Mouse (Mus musculus) hindbrain, embryonic 11.5 days (tissue): ENCODE results near the gene Map9. TPM values are rescaled to one million over a fixed set of nuclear protein-coding genes. Genes with fewer than 3 reads are reported as not detected.

ENCODE experiments used
- ATAC-seq: fragments of 200-750 bp; cut with Nextera tagmentation; 2 replicates; pipeline ENCODE4 v1.8.0; 2017; ENCODE audit warnings: mild to moderate bottlenecking, moderate TSS enrichment, moderate library complexity; ENCODE audit not compliant: low FRiP score
- DNase-seq: peaks from one replicate; pipeline ENCODE4 v3.0.0-alpha.2; 2015; ENCODE audit warnings: low spot score
- H3K27ac ChIP-seq: fragments of 300-500 bp; sonication (generic); 2 replicates; pipeline ENCODE4 v1.5.1; 2014; ENCODE audit warnings: mild to moderate bottlenecking, low read depth, low read length
- H3K27me3 ChIP-seq: fragments of 300-500 bp; sonication (generic); 2 replicates; pipeline ENCODE4 v1.6.1; 2014; ENCODE audit warnings: mild to moderate bottlenecking, low read length, moderate library complexity, mixed read lengths; ENCODE audit not compliant: control insufficient read depth, insufficient read depth
- H3K36me3 ChIP-seq: fragments of 300-500 bp; sonication (generic); 2 replicates; pipeline ENCODE4 v1.6.1; 2014; ENCODE audit warnings: mild to moderate bottlenecking, low read length, moderate library complexity, mixed read lengths; ENCODE audit not compliant: control insufficient read depth, insufficient read depth
- H3K4me1 ChIP-seq: fragments of 300-500 bp; sonication (generic); replicated peaks from 2 replicates; pipeline ENCODE4 v1.6.1; 2014; ENCODE audit warnings: low read length, mixed read lengths; ENCODE audit not compliant: control insufficient read depth, insufficient read depth
- H3K4me2 ChIP-seq: fragments of 300-500 bp; sonication (generic); replicated peaks from 2 replicates; pipeline ENCODE4 v1.6.1; 2014; ENCODE audit warnings: mild to moderate bottlenecking, low read depth, low read length
- H3K4me3 ChIP-seq: fragments of 300-500 bp; sonication (generic); 2 replicates; pipeline ENCODE4 v1.5.1; 2014; ENCODE audit warnings: low read depth, low read length
- H3K9ac ChIP-seq: fragments of 300-500 bp; sonication (generic); 2 replicates; pipeline ENCODE4 v1.6.1; 2014; ENCODE audit warnings: low read depth, low read length
- H3K9me3 ChIP-seq: fragments of 300-500 bp; sonication (generic); 2 replicates; pipeline ENCODE4 v1.6.1; 2016; ENCODE audit warnings: low read length; ENCODE audit not compliant: control insufficient read depth
- WGBS: fragments of 180-500 bp; shearing (Covaris S2); extraction: QIAGEN DNeasy Blood & Tissue Kit; methylation state at CpG from one replicate; pipeline ENCODE4 v1.1.7; 2014; 5-methylcytosine and 5-hydroxymethylcytosine counted together
- polyA plus RNA-seq: library from polyadenylated mRNA; unstranded; fragments of >200 nt; fragmentation: Nextera tagmentation; extraction: Ambion mirVana; gene quantifications from 2 replicates; pipeline ENCODE4 v1.2.1, GENCODE M21; 2014

Map9 gene
- polyA plus RNA-seq, 1 experiment from 2014 or later: 12.3 TPM

DNA sequence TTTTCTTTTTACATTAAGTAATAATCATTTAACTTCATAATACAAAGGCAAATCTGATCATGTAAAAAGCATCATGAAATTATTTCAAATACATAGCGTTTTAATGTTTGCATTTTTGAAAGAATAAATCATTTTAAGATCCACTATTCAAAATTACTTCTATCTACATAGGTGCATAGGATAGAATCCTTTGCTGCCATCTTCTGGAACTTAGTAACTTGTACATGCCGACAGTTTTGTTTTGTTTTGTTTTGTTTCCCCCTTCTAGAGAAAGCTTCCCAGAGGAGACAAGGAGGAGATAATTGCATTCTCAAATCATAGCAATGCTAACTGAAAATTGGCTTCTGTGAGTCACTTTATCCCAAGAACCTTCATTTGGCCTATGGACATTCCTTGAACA, 7.5 kb upstream of the Map9 start:
- H3K4me2 ChIP-seq: no peak overlapping the region
- H3K4me3 ChIP-seq: no peak overlapping the region
- no peak for ATAC-seq
- WGBS: 41% methylated on average over 2 of the region's 2 CpGs
- H3K27me3 ChIP-seq: no peaks in the 10 kb centered on the region
- DNase-seq: no peak
- H3K9me3 ChIP-seq: no peaks in the 10 kb centered on the region
- H3K27ac ChIP-seq: no peak overlapping the region
- H3K36me3 ChIP-seq: no peaks in the 10 kb centered on the region
- no peak overlapping the region for H3K9ac ChIP-seq
- no peaks in the 10 kb centered on the region for H3K4me1 ChIP-seq

DNA sequence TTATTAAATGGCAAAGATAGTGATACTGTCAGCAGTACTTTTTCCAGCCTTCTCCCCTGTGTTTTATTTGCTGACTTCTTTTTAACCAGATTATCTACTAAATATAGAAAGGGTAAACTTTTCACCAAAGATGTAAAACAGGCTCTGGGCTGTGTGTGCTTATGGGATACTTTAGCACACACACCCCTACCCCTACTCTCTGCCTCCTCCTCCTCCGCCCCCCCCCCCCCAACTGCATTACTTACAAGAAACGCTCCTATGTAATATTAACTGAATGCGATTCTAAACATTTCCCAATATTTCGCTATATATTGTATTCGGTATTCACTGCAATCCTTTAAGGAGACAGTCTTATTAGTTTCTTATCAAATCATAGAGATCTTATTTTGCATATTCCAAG, 504 bp upstream of the Map9 start:
- Histone ChIP-seq H3K9ac (peak overlapping the region; percentile 50; the same call in 1 of the 2 replicates), H3K4me1 (no peaks in the 10 kb centered on the region), H3K27ac (peak overlapping the region; percentile 69), H3K4me2 (peak overlapping the region; percentile 32), H3K36me3 (no peaks in the 10 kb centered on the region), H3K9me3 (no peaks in the 10 kb centered on the region), H3K27me3 (no peaks in the 10 kb centered on the region), H3K4me3 (peak overlapping the region; percentile 68)
- ATAC-seq (peak; percentile 54), DNase-seq (no peak)
- 2% methylated on average over 4 of the region's 5 CpGs for WGBS

- Histone ChIP-seq H3K4me2 (no peak overlapping the region), H3K27ac (no peak overlapping the region), H3K9me3 (no peaks in the 10 kb centered on the region), H3K36me3 (no peaks in the 10 kb centered on the region), H3K9ac (no peak overlapping the region), H3K4me1 (no peaks in the 10 kb centered on the region), H3K4me3 (no peak overlapping the region), H3K27me3 (no peaks in the 10 kb centered on the region)
- ATAC-seq: no peak
- WGBS: 86% methylated on average over 8 of the region's 8 CpGs
- DNase-seq: no peak
Measured at GRCm38 (mm10) chr3:82359036-82359435, 1.2 kb downstream of the Map9 start.

GRCm38 (mm10) chr3:82362452-82362851, 4.6 kb downstream of the Map9 start:
- Histone ChIP-seq H3K4me2 (no peak overlapping the region), H3K36me3 (no peaks in the 10 kb centered on the region), H3K9ac (no peak overlapping the region), H3K27ac (no peak overlapping the region), H3K27me3 (no peaks in the 10 kb centered on the region), H3K4me1 (no peaks in the 10 kb centered on the region), H3K9me3 (no peaks in the 10 kb centered on the region), H3K4me3 (no peak overlapping the region)
- 45% methylated on average over 4 of the region's 4 CpGs for WGBS
- DNase-seq (peak; percentile 50), ATAC-seq (no peak)

DNA sequence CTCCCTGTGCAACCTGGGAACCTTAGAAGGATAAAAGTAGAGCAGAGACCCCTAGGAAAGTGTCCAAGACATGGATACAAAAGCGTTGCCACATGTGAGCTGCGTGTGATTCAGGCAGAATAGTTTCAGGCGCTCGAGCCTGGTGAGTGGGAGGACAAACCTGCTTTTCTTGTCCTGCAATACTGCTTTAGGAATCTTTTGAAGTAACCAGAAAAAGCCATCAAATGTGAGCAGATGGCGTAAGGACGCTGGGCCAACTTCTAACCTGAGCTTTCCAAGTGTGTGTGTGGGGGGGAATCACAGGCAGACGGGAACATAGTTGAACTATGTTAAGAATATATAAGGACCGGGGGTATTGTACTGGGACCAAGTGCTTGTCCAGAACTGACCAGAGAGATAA, 6.7 kb downstream of the Map9 start:
- H3K36me3 ChIP-seq: no peaks in the 10 kb centered on the region
- no peak overlapping the region for H3K4me3 ChIP-seq
- no peak overlapping the region for H3K4me2 ChIP-seq
- 91% methylated on average over 8 of the region's 8 CpGs for WGBS
- H3K4me1 ChIP-seq: no peaks in the 10 kb centered on the region
- ATAC-seq (0 out of 2 replicates have a peak, but pooled peaks have one; percentile 13), DNase-seq (no peak)
- H3K27ac ChIP-seq: no peak overlapping the region
- H3K9me3 ChIP-seq: no peaks in the 10 kb centered on the region
- no peak overlapping the region for H3K9ac ChIP-seq
- no peaks in the 10 kb centered on the region for H3K27me3 ChIP-seq

GRCm38 (mm10) chr3:82364988-82365387, 7.1 kb downstream of the Map9 start:
- ATAC-seq (peak; percentile 34; the same call in 1 of the 2 replicates), DNase-seq (peak; percentile 61)

DNA sequence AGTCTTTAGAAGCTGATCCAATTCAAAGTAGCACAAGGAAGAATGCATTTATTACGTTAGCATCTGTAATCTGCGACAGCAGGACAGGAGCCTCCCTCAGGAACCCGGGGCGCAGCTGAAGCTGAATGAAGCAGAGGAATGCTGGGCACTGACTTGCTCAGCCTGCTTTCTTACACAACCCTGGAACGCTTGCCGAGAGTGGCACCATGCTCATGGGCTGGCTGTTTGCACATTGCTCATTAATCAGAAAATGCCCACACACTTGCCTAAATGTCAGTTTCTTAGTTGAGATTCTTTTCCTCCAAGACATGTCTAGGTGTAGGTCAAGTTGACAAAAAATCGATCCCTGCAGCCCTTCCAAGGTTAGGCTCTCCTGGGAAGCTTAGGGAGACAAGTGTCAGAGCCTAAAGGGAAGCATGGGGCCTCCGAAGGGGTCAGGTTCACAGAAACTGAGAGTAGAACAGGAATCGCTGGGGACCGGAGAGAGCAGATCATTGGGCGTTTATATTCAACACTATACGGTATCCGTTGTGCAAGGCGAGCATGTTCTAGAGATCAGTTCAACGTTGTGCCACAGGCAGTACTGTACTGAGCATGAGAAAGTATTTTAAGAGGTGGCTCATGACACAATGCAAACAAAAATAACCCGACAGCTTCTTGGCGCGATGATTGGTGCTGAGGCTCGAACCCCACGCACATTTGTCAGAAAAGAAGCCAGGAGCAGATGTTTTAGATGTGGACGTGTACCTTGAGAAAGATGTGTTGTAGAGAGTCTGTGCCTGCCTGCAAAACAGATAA, 11.4 kb downstream of the Map9 start:
- ATAC-seq (no peak), DNase-seq (no peak)
- Histone ChIP-seq H3K27me3 (no peaks in the 10 kb centered on the region), H3K4me1 (no peaks in the 10 kb centered on the region), H3K4me2 (no peak overlapping the region), H3K9me3 (no peaks in the 10 kb centered on the region), H3K9ac (no peak overlapping the region), H3K36me3 (no peaks in the 10 kb centered on the region), H3K27ac (no peak overlapping the region), H3K4me3 (no peak overlapping the region)
- WGBS: 84% methylated on average over 21 of the region's 21 CpGs

More at GRCm38 (mm10) chr3:82364988-82365387, 7.1 kb downstream of the Map9 start:
- WGBS: 48% methylated on average over 4 of the region's 4 CpGs
- Histone ChIP-seq H3K27me3 (no peaks in the 10 kb centered on the region), H3K36me3 (no peaks in the 10 kb centered on the region), H3K27ac (no peak overlapping the region), H3K4me3 (no peak overlapping the region), H3K4me1 (no peaks in the 10 kb centered on the region), H3K4me2 (no peak overlapping the region), H3K9me3 (no peaks in the 10 kb centered on the region), H3K9ac (no peak overlapping the region)

GRCm38 (mm10) chr3:82370439-82371011, 12.7 kb downstream of the Map9 start:
- Histone ChIP-seq H3K4me3 (no peak overlapping the region), H3K36me3 (no peaks in the 10 kb centered on the region), H3K9me3 (no peaks in the 10 kb centered on the region), H3K4me1 (no peaks in the 10 kb centered on the region), H3K27ac (no peak overlapping the region), H3K9ac (no peak overlapping the region), H3K4me2 (no peak overlapping the region), H3K27me3 (no peaks in the 10 kb centered on the region)
- 90% methylated on average over 10 of the region's 10 CpGs for WGBS
- ATAC-seq (no peak), DNase-seq (no peak)

GRCm38 (mm10) chr3:82376965-82377364, 19.1 kb downstream of the Map9 start:
- Histone ChIP-seq H3K27me3 (no peaks in the 10 kb centered on the region), H3K4me3 (no peak overlapping the region), H3K36me3 (no peaks in the 10 kb centered on the region), H3K4me1 (no peaks in the 10 kb centered on the region), H3K9me3 (no peaks in the 10 kb centered on the region), H3K4me2 (no peak overlapping the region), H3K27ac (no peak overlapping the region), H3K9ac (no peak overlapping the region)
- DNase-seq: no peak
- no peak for ATAC-seq
- WGBS: 85% methylated on average over 14 of the region's 14 CpGs
